Mouse (Mus musculus) left cerebral cortex, adult 2 months (tissue): Measurements from ENCODE around the gene Il7r. TPM values are rescaled to one million over a fixed set of nuclear protein-coding genes. Genes with fewer than 3 reads are reported as not detected.
A peak's percentile ranks its signal among the peaks of the same experiment; 100 is the strongest.
"Not testable (repeated sequence)": the region's sequence is repeated elsewhere in the genome, so short reads cannot be mapped to it uniquely, and the experiment has no call there.

Experiments used
- DNase-seq, 2 experiments: peaks; one replicate each; pipeline ENCODE4 v3.0.0; 2021 to 2022; ENCODE audit warnings: low spot score in 2 of 2, mixed read lengths in 1 of 2; ENCODE audit errors: extremely low spot score in 1 of 2
- H3K27ac ChIP-seq: fragments of 200-600 bp; 2 replicates; pipeline ENCODE4 v1.8.1; 2022
- H3K4me3 ChIP-seq: fragments of 200-600 bp; 2 replicates; pipeline ENCODE4 v1.8.1; 2022
- CTCF ChIP-seq: fragments of 200-600 bp; IDR thresholded peaks from 2 replicates; pipeline ENCODE4 v1.8.1; 2022; ENCODE audit warnings: antibody characterized with exemption, mild to moderate bottlenecking, moderate library complexity
- intact Hi-C: fragments of 180-260 bp; cut with DNase I; formaldehyde crosslinking; loops from one replicate; pipeline ENCODE4 v1.15.1; 2025
- long read RNA-seq, 2 experiments: library from polyadenylated mRNA; stranded (forward); transcript quantifications; one replicate each; pipeline ENCODE4 v2.0.0; 2021; ENCODE audit warnings: borderline mapping rate in 2 of 2
- total RNA-seq, 2 experiments: library from RNA; stranded (reverse); gene quantifications; 2 replicates each; pipeline ENCODE4 v1.2.3; 2021

Gene Il7r
- total RNA-seq = under 1 TPM; 0.42 to 0.43 TPM
- long read RNA-seq, experiment 1 = 0 reads
- long read RNA-seq, experiment 2 = 0 reads

DNA sequence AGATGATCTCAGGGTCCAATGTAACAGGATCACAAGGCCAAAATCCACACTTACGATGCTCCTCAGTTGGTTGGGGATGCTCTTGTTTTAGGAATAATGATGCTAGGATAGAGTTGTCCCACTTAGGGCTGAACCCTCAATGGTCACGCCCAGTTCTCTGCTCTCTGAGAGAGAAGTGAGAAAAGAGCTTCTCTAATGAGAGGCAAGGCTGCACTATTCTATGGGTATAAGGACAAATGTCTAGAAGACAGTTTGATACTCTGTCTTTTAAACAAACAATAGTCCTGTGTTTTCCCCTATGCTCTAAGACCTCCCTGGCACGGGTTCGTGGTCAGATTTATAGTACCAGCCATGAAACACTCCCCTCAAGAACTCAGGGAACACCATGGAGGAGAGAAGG lies at the start of gene Il7r:
Gene Il7r (minus strand): TSS at position 101 of the 400 bp plus-strand sequence.
- no peak for TF ChIP-seq CTCF
- intact Hi-C loops = no loop called here
- DNase-seq = no peak
- no peak within 1 kb of the TSS for H3K27ac ChIP-seq
- no peak within 1 kb of the TSS for H3K4me3 ChIP-seq

- TF ChIP-seq CTCF = peak; percentile 22
- DNase-seq = no peak
- Histone ChIP-seq H3K4me3 (no peak overlapping the region), H3K27ac (no peak overlapping the region)
- intact Hi-C loops = no loop called here
Observed at GRCm38 (mm10) chr15:9577303-9577702, 47.3 kb upstream of the Il7r start.

GRCm38 (mm10) chr15:9574796-9575195 lies 44.8 kb upstream of the Il7r start:
- Histone ChIP-seq H3K27ac (no peak overlapping the region), H3K4me3 (no peak overlapping the region)
- DNase-seq = no peak
- TF ChIP-seq CTCF = no peak
- intact Hi-C loops = no loop called here

GRCm38 (mm10) chr15:9573361-9573760 lies 43.4 kb upstream of the Il7r start:
- no peak for TF ChIP-seq CTCF
- H3K4me3 ChIP-seq = no peak overlapping the region
- no peak for DNase-seq
- H3K27ac ChIP-seq = no peak overlapping the region
- intact Hi-C loops = no loop called here

- TF ChIP-seq CTCF = no peak
- DNase-seq = no peak
- H3K27ac ChIP-seq = no peak overlapping the region
- intact Hi-C loops = no loop called here
- H3K4me3 ChIP-seq = no peak overlapping the region
Observed at GRCm38 (mm10) chr15:9572664-9573063, 42.7 kb upstream of the Il7r start.

GRCm38 (mm10) chr15:9571896-9572295 lies 41.9 kb upstream of the Il7r start:
- intact Hi-C loops = no loop called here
- Histone ChIP-seq H3K4me3 (no peak overlapping the region), H3K27ac (no peak overlapping the region)
- no peak for DNase-seq
- TF ChIP-seq CTCF = no peak

DNA sequence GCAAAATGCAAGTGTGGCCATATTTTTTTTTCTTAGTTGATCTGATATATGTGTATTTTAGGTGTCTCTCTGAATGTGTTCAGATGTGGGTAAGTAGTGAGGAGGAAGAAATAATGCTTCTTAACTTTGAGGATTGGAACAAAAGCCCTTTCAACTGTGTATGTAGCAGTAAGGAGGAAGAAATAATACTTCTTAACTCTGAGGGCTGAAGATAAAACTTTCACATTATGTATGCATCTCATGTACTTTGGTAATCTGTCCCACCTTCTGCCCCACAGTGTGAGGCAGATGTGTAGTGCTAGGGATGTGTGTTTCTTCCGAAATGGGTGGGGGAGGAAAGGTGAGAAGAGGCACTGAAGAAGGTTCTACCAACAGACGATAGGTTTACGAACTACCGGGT lies 37.3 kb upstream of the Il7r start:
- no peak overlapping the region for H3K4me3 ChIP-seq
- TF ChIP-seq CTCF = no peak
- no peak overlapping the region for H3K27ac ChIP-seq
- intact Hi-C loops = no loop called here
- DNase-seq = no peak

GRCm38 (mm10) chr15:9565396-9565795 lies 35.4 kb upstream of the Il7r start:
- DNase-seq = no peak
- Histone ChIP-seq H3K27ac (no peak overlapping the region), H3K4me3 (no peak overlapping the region)
- intact Hi-C loops = no loop called here
- TF ChIP-seq CTCF = no peak

DNA sequence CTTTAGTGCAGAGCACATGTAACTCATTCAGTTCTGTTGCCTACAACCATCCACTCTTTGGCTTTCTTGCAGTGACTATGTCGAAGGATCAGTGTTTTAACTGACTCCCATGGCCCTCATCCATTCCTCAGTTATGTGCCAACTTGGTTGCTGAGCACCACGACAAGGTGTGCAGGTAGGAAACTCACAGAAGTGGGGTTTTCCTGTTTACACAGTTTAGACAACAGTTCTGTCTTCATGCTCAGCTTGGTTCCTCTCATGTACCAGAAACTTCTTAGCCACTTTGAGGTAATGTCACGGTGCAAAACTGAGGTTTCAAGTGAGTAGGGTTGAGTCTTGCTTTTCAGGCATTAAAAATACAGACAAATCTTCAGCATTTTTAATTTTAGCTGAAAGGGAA lies 34.2 kb upstream of the Il7r start:
- DNase-seq = no peak

GRCm38 (mm10) chr15:9557264-9557663 lies 27.3 kb upstream of the Il7r start:
- intact Hi-C loops, H3K27ac ChIP-seq, DNase-seq, H3K4me3 ChIP-seq: not testable (repeated sequence)

More for the DNA sequence above, 34.2 kb upstream of the Il7r start:
- TF ChIP-seq CTCF = no peak
- intact Hi-C loops = no loop called here
- no peak overlapping the region for H3K4me3 ChIP-seq
- no peak overlapping the region for H3K27ac ChIP-seq

- DNase-seq = no peak
- Histone ChIP-seq H3K27ac (no peak overlapping the region), H3K4me3 (no peak overlapping the region)
- TF ChIP-seq CTCF = no peak
- intact Hi-C loops = no loop called here
Observed at GRCm38 (mm10) chr15:9548951-9549350, 19.0 kb upstream of the Il7r start.

- no peak for TF ChIP-seq CTCF
- DNase-seq = no peak
- Histone ChIP-seq H3K4me3 (no peak overlapping the region), H3K27ac (no peak overlapping the region)
- intact Hi-C loops = no loop called here
Observed at GRCm38 (mm10) chr15:9535200-9535599, 5.2 kb upstream of the Il7r start.

- TF ChIP-seq CTCF = no peak
- Histone ChIP-seq H3K4me3 (no peak overlapping the region), H3K27ac (no peak overlapping the region)
- DNase-seq = no peak
- intact Hi-C loops = no loop called here
Observed at GRCm38 (mm10) chr15:9533356-9533902, 3.5 kb upstream of the Il7r start.
